Comparison of ENCODE assay signal across 7 mouse cellular contexts in the genomic region with DNA sequence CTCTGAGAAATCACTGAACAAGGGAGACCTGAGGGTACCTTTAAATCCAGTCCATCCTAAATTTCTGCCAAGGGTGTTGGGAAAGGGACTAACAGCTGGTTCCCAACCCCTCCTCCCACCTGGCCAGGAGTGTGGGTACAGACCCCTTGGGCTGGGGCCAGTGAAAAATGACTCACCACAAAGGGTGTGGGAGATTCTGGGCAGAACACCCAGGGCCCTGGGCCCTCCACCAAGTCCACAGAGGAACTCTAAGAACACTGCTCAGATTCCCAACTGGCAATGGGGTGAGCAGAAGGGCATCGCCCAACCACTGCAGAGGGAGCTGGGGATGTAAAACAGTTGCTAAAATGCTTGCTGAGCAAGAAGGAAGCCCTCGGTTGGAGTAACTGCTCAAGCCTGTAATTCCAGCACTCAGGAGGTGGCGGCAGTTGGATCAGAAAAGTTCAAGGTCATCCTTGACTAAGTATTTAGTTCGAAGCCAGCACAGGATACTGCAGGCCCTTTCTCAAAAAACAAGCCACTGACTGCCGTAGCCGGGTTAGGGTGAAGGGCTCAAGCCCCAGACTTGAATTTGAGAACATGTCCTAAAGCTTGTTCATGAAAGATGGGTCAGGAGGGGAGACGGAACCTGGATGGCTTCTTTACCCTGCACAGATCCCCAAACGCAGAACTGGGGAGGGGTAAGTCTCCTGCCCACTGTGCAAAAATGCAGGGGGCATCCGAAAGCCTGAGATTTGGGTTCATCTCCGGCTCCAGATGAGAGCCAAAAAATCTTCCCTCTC. TPM values are rescaled to one million over a fixed set of nuclear protein-coding genes. Genes with fewer than 3 reads are reported as not detected.
DNase-seq lines count a peak whose midpoint lies in the region; ATAC-seq and TF ChIP-seq lines count a peak whose summit lies in the region.

No protein-coding gene starts in this region.

- H3K9me3 ChIP-seq in megakaryocyte, embryonic 14.5 days: no peaks in the 10 kb centered on the region
- H3K9me3 ChIP-seq in forebrain, embryonic 16.5 days (ENCODE audit: control insufficient read depth, low read length): no peaks in the 10 kb centered on the region
- no peaks in the 10 kb centered on the region for H3K9me3 ChIP-seq in hindbrain, postnatal 0 days (ENCODE audit: low read length)
- no peaks in the 10 kb centered on the region for H3K9me3 ChIP-seq in midbrain, embryonic 16.5 days (replicated peaks; ENCODE audit: control insufficient read depth, low read length, poor library complexity, severe bottlenecking)

- H3K4me2 ChIP-seq in forebrain, embryonic 16.5 days (ENCODE audit: low read length): peak overlapping the region; percentile 63
- H3K4me2 ChIP-seq in hindbrain, postnatal 0 days (ENCODE audit: low read depth, low read length): peak overlapping the region; percentile 99
- peak overlapping the region; percentile 70 for H3K4me2 ChIP-seq in midbrain, embryonic 16.5 days (ENCODE audit: low read length)

- H3K4me1 ChIP-seq in megakaryocyte, embryonic 14.5 days: peaks cover 60% of the 10 kb centered on the region
- H3K4me1 ChIP-seq in forebrain, embryonic 16.5 days (replicated peaks; ENCODE audit: control insufficient read depth, insufficient read depth, low read length): peaks cover 36% of the 10 kb centered on the region
- H3K4me1 ChIP-seq in hindbrain, postnatal 0 days (ENCODE audit: insufficient read depth, low read length): peaks cover 32% of the 10 kb centered on the region
- H3K4me1 ChIP-seq in midbrain, embryonic 16.5 days (ENCODE audit: control insufficient read depth, insufficient read depth, low read length): peaks cover 30% of the 10 kb centered on the region

- peak overlapping the region; percentile 95 for H3K27ac ChIP-seq in forebrain, embryonic 16.5 days (ENCODE audit: low read length)
- H3K27ac ChIP-seq in hindbrain, postnatal 0 days: peak overlapping the region; percentile 89
- peak overlapping the region; percentile 96 for H3K27ac ChIP-seq in midbrain, embryonic 16.5 days (ENCODE audit: low read length)

- H3K36me3 ChIP-seq in megakaryocyte, embryonic 14.5 days (replicated peaks; ENCODE audit: low read length): peaks cover 18% of the 10 kb centered on the region
- H3K36me3 ChIP-seq in forebrain, embryonic 16.5 days (ENCODE audit: control insufficient read depth, insufficient read depth): no peaks in the 10 kb centered on the region
- H3K36me3 ChIP-seq in hindbrain, postnatal 0 days (ENCODE audit: insufficient read depth, low read length): no peaks in the 10 kb centered on the region
- H3K36me3 ChIP-seq in midbrain, embryonic 16.5 days (ENCODE audit: control insufficient read depth, insufficient read depth, low read length): no peaks in the 10 kb centered on the region

- H3K27me3 ChIP-seq in megakaryocyte, embryonic 14.5 days (replicated peaks): no peaks in the 10 kb centered on the region
- no peaks in the 10 kb centered on the region for H3K27me3 ChIP-seq in forebrain, embryonic 16.5 days (replicated peaks; ENCODE audit: control insufficient read depth, insufficient read depth, low read length)
- no peaks in the 10 kb centered on the region for H3K27me3 ChIP-seq in hindbrain, postnatal 0 days (ENCODE audit: insufficient read depth, low read length)
- no peaks in the 10 kb centered on the region for H3K27me3 ChIP-seq in midbrain, embryonic 16.5 days (ENCODE audit: control insufficient read depth, insufficient read depth, low read depth, low read length)

- peak; percentile 59 for DNase-seq in adrenal gland, postnatal 14 days
- no peak for DNase-seq in hindbrain, postnatal 0 days (ENCODE audit: low spot score)
- DNase-seq in ovary, adult 18-20 months (ENCODE audit: low spot score): no peak

- ATAC-seq in megakaryocyte, adult 5-6 weeks (ENCODE audit: poor library complexity, severe bottlenecking): no peak
- no peak for ATAC-seq in forebrain, embryonic 16.5 days
- ATAC-seq in hindbrain, postnatal 0 days: no peak
- no peak for ATAC-seq in midbrain, embryonic 16.5 days

- peak overlapping the region; percentile 60 for H3K9ac ChIP-seq in forebrain, embryonic 16.5 days (replicated peaks; ENCODE audit: low read depth, low read length)
- peak overlapping the region; percentile 85 for H3K9ac ChIP-seq in hindbrain, postnatal 0 days (replicated peaks; ENCODE audit: low read length)
- peak overlapping the region; percentile 74 for H3K9ac ChIP-seq in midbrain, embryonic 16.5 days (ENCODE audit: low read depth, low read length)

- WGBS in forebrain, embryonic 16.5 days: 16% methylated on average over 10 of the region's 10 CpGs
- 13% methylated on average over 10 of the region's 10 CpGs for WGBS in hindbrain, postnatal 0 days
- WGBS in midbrain, embryonic 16.5 days: 17% methylated on average over 10 of the region's 10 CpGs

- TF ChIP-seq CTCF in hindbrain, postnatal 0 days (IDR thresholded peaks at IDR 0.05; ENCODE audit: low read depth): no peak

- H3K4me3 ChIP-seq in megakaryocyte, embryonic 14.5 days (replicated peaks): peak overlapping the region; percentile 99
- peak overlapping the region; percentile 94 for H3K4me3 ChIP-seq in forebrain, embryonic 16.5 days (replicated peaks; ENCODE audit: low read length)
- H3K4me3 ChIP-seq in hindbrain, postnatal 0 days (ENCODE audit: low read length): peak overlapping the region; percentile 74
- peak overlapping the region; percentile 90 for H3K4me3 ChIP-seq in midbrain, embryonic 16.5 days (ENCODE audit: low read depth, low read length)

RNA-seq across cellular contexts. Expression of a gene that starts 1.9 kb away (rescaled TPM):
- 211 and 280 TPM in 2 replicates for polyA plus RNA-seq in megakaryocyte, embryonic 14.5 days (2012; ENCODE audit: insufficient read depth, low replicate concordance)
- 73.7 and 76.7 TPM in 2 replicates for total RNA-seq in megakaryocyte, adult 5-6 weeks (2015)
- 155 and 158 TPM in 2 replicates for total RNA-seq in megakaryocyte, adult 5-6 weeks (2017)
- 101 and 109 TPM in 2 replicates for total RNA-seq in adrenal gland, postnatal 14 days (2021)
- polyA plus RNA-seq in forebrain, embryonic 16.5 days (2015; fragmentation: Nextera tagmentation; extraction: Ambion mirVana): 22.0 and 22.4 TPM in 2 replicates
- total RNA-seq in hindbrain, postnatal 0 days (2014; rRNA removed): 170 and 190 TPM in 2 replicates
- polyA plus RNA-seq in hindbrain, postnatal 0 days (2015; fragmentation: Nextera tagmentation; extraction: Ambion mirVana): 18.8 and 19.4 TPM in 2 replicates
- polyA plus RNA-seq in midbrain, embryonic 16.5 days (2015; fragmentation: Nextera tagmentation; extraction: Ambion mirVana): 18.4 and 19.4 TPM in 2 replicates

RNA-seq across cellular contexts. Expression of a gene that starts 12.8 kb away (rescaled TPM):
- 0.51 TPM in 1 of 2 replicates, not detected in the other for polyA plus RNA-seq in megakaryocyte, embryonic 14.5 days (2012; ENCODE audit: insufficient read depth, low replicate concordance)
- not detected in 2 replicates for total RNA-seq in megakaryocyte, adult 5-6 weeks (2015)
- total RNA-seq in megakaryocyte, adult 5-6 weeks (2017): not detected in 2 replicates
- total RNA-seq in adrenal gland, postnatal 14 days (2021): 0.26 TPM in 1 of 2 replicates, not detected in the other
- 0.19 and 0.58 TPM in 2 replicates for polyA plus RNA-seq in forebrain, embryonic 16.5 days (2015; fragmentation: Nextera tagmentation; extraction: Ambion mirVana)
- total RNA-seq in hindbrain, postnatal 0 days (2014; rRNA removed): 0.36 and 0.52 TPM in 2 replicates
- polyA plus RNA-seq in hindbrain, postnatal 0 days (2015; fragmentation: Nextera tagmentation; extraction: Ambion mirVana): 0.26 and 0.28 TPM in 2 replicates
- polyA plus RNA-seq in midbrain, embryonic 16.5 days (2015; fragmentation: Nextera tagmentation; extraction: Ambion mirVana): 0.20 TPM in 1 of 2 replicates, not detected in the other

RNA-seq across cellular contexts. Expression of a gene that starts 20.7 kb away (rescaled TPM):
- 775 and 2,394 TPM in 2 replicates for polyA plus RNA-seq in megakaryocyte, embryonic 14.5 days (2012; ENCODE audit: insufficient read depth, low replicate concordance)
- 0.74 and 1.0 TPM in 2 replicates for total RNA-seq in megakaryocyte, adult 5-6 weeks (2015)
- 0.18 and 0.69 TPM in 2 replicates for total RNA-seq in megakaryocyte, adult 5-6 weeks (2017)
- total RNA-seq in adrenal gland, postnatal 14 days (2021): 5.4 and 7.3 TPM in 2 replicates
- polyA plus RNA-seq in forebrain, embryonic 16.5 days (2015; fragmentation: Nextera tagmentation; extraction: Ambion mirVana): 123 and 134 TPM in 2 replicates
- 216 and 223 TPM in 2 replicates for total RNA-seq in hindbrain, postnatal 0 days (2014; rRNA removed)
- 128 and 137 TPM in 2 replicates for polyA plus RNA-seq in hindbrain, postnatal 0 days (2015; fragmentation: Nextera tagmentation; extraction: Ambion mirVana)
- polyA plus RNA-seq in midbrain, embryonic 16.5 days (2015; fragmentation: Nextera tagmentation; extraction: Ambion mirVana): 164 and 171 TPM in 2 replicates

RNA-seq across cellular contexts. Expression of a gene that starts 21.6 kb away (rescaled TPM):
- polyA plus RNA-seq in megakaryocyte, embryonic 14.5 days (2012; ENCODE audit: insufficient read depth, low replicate concordance): not detected in 2 replicates
- total RNA-seq in megakaryocyte, adult 5-6 weeks (2015): not detected in 2 replicates
- not detected in 2 replicates for total RNA-seq in megakaryocyte, adult 5-6 weeks (2017)
- not detected in 2 replicates for total RNA-seq in adrenal gland, postnatal 14 days (2021)
- polyA plus RNA-seq in forebrain, embryonic 16.5 days (2015; fragmentation: Nextera tagmentation; extraction: Ambion mirVana): not detected in 2 replicates
- not detected in 2 replicates for total RNA-seq in hindbrain, postnatal 0 days (2014; rRNA removed)
- not detected in 2 replicates for polyA plus RNA-seq in hindbrain, postnatal 0 days (2015; fragmentation: Nextera tagmentation; extraction: Ambion mirVana)
- polyA plus RNA-seq in midbrain, embryonic 16.5 days (2015; fragmentation: Nextera tagmentation; extraction: Ambion mirVana): not detected in 2 replicates

RNA-seq across cellular contexts. Expression of a gene that starts 52.2 kb away (rescaled TPM):
- 35.1 and 38.6 TPM in 2 replicates for polyA plus RNA-seq in megakaryocyte, embryonic 14.5 days (2012; ENCODE audit: insufficient read depth, low replicate concordance)
- 4.5 and 6.3 TPM in 2 replicates for total RNA-seq in megakaryocyte, adult 5-6 weeks (2015)
- 0.73 and 1.7 TPM in 2 replicates for total RNA-seq in megakaryocyte, adult 5-6 weeks (2017)
- total RNA-seq in adrenal gland, postnatal 14 days (2021): 147 and 156 TPM in 2 replicates
- polyA plus RNA-seq in forebrain, embryonic 16.5 days (2015; fragmentation: Nextera tagmentation; extraction: Ambion mirVana): 27.6 and 29.2 TPM in 2 replicates
- 25.0 and 32.0 TPM in 2 replicates for total RNA-seq in hindbrain, postnatal 0 days (2014; rRNA removed)
- polyA plus RNA-seq in hindbrain, postnatal 0 days (2015; fragmentation: Nextera tagmentation; extraction: Ambion mirVana): 46.8 and 49.0 TPM in 2 replicates
- polyA plus RNA-seq in midbrain, embryonic 16.5 days (2015; fragmentation: Nextera tagmentation; extraction: Ambion mirVana): 24.1 and 27.5 TPM in 2 replicates
